Mouse (Mus musculus) cerebellum, adult 2 months (tissue): ENCODE data around the gene Atmin.

Experiments
- CTCF ChIP-seq: fragments of 200-500 bp; IDR thresholded peaks from 2 replicates; pipeline ENCODE4 v1.5.1; 2011; ENCODE audit warnings: low read depth, mild to moderate bottlenecking, control low read depth, low read length, moderate library complexity, borderline replicate concordance; ENCODE audit not compliant: insufficient read depth
- POLR2A ChIP-seq: fragments of 200-500 bp; IDR thresholded peaks from 2 replicates; pipeline ENCODE4 v1.6.1; 2011; ENCODE audit warnings: low read length, control low read depth, borderline replicate concordance; ENCODE audit not compliant: insufficient read depth

DNA sequence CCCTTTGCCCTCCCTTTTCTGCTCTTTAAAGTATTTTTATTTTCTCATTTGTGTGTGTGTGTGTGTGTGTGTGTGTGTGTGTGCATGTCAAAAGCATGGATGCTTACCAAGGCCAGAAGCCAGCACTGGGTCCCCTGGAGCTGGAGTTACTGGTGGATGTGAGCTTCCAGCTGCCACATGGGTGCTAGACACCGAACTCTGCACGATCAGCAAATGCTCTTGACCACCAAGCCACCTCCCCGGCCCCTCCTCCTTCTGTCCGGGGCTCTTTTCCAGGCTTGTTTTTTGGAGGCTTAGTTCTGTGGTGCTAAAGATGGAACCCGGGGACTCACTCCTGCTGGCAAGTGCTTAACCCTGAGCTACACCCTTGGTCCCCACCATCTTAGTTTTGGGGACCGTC, 3.7 kb downstream of the Atmin start:
- TF ChIP-seq POLR2A (no peak), CTCF (no peak)
